In the genomic region with DNA sequence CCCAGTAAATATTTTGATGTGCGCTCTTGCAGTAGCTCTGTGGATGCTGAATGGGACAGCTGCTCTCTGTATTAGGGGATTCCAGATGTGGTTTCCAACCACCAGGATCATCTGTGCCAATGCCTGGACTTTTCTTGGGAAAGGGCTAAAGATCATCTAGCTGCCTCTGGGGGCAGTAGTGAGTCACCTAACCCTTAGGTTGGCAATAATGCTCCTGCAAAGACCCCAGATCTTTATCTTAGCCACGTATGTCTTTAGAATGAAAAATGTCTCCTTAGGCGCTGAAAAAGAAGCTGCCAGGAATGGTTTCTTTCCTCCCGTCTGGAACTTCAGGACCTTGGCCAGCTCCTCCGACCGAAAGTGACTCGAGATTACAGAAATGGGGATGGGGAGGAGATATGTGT, we compare ENCODE assay signal across 9 mouse cellular contexts. TPM values are rescaled to one million over a fixed set of nuclear protein-coding genes. Genes with fewer than 3 reads are reported as not detected.
DNase-seq lines count a peak whose midpoint lies in the region; ATAC-seq lines count a peak whose summit lies in the region.
"Had no signal": no experiment of that assay in that cellular context is flagged by ENCODE, and none has a peak within 500 bp of the region (broad histone marks: within the 10 kb centered on the region; RNA-seq: fewer than 3 reads in every experiment).

No protein-coding gene starts in this region.

- peak; percentile 32 to 52 for DNase-seq in cerebellum, adult 18-20 months
- DNase-seq in kidney, postnatal 14 days = peak; percentile 27
- DNase-seq in kidney, adult 11 months = no peak
- DNase-seq in adrenal gland, postnatal 14 days = peak; percentile 71
- peak; percentile 33 for DNase-seq in hindlimb bud, embryonic 11.5 days (ENCODE audit: extremely low spot score, low read depth, low spot score)
- no peak for DNase-seq in frontal cortex, postnatal 14 days (ENCODE audit: low spot score in 2 of 2)
- no peak for DNase-seq in layer of hippocampus, postnatal 14 days (ENCODE audit: low spot score in 2 of 2)

- no peak for ATAC-seq in cerebellum, adult (ENCODE audit: insufficient number of reproducible peaks, low FRiP score, low TSS enrichment)

RNA-seq across cellular contexts. Expression of gene CK137956, which starts 0.7 kb away (rescaled TPM):
- total RNA-seq in adrenal gland, postnatal 14 days (2021) = not detected in 2 replicates
- 1 to 10 TPM; 1.3 TPM for total RNA-seq in layer of hippocampus, postnatal 14 days (2021)
- total RNA-seq: hematopoietic stem cell, adult 5-6 weeks had no signal

RNA-seq across cellular contexts. Expression of gene Csmd2, which starts 17.6 kb away (rescaled TPM):
- total RNA-seq in adrenal gland, postnatal 14 days (2021) = 0.59 and 1.6 TPM in 2 replicates
- total RNA-seq in layer of hippocampus, postnatal 14 days (2021) = 10 to 100 TPM; 39.8 to 44.0 TPM
- total RNA-seq: hematopoietic stem cell, adult 5-6 weeks had no signal

Comparison
In these comparisons a context has a peak if more than half of its experiments do, and no peak if none do; other contexts are left out.
1. DNase-seq: peak in cerebellum, adult 18-20 months (2 of 2), kidney, postnatal 14 days (single experiment), adrenal gland, postnatal 14 days (single experiment) and hindlimb bud, embryonic 11.5 days (single experiment); none in kidney, adult 11 months (single experiment), frontal cortex, postnatal 14 days (0 of 2) and layer of hippocampus, postnatal 14 days (0 of 2).
2. RNA of gene Csmd2, which starts 17.6 kb away (total RNA-seq): 39.8 to 44.0 TPM in layer of hippocampus, postnatal 14 days; 0.59 to 1.6 TPM in adrenal gland, postnatal 14 days; every median in the first group is over 10 times any median in the second.